Mouse (Mus musculus): ENCODE measurements at regions not wholly inside any gene's neighbourhood (a gene's known extent, or its start where the extent isn't known, plus 50 kb on each side); places are given as distances from the start of the nearest gene placed in this dataset.

DNA sequence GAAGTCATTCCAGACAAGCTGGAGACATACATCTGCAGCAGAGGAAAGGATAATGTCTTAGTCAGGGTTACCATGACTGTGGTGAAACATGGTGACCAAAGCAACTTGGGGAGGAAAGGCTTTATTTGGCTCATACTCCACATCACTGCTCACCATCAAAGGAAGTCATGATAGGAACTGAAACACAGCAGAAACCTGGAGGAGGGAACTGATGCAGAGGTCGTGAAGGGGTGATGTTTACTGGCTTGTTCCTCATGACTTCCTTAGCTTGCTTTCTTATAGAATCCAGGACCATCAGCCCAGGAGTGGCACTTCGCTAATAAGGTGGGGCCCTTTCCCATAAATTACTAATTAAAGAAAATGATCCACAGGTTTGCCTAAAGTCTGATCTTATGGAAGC, 55.1 kb upstream of the Bod1l start:
- TF ChIP-seq CTCF (conservative IDR thresholded peaks at IDR 0.05; ENCODE audit: insufficient read depth, insufficient read length, low read depth, low read length) (no peak), POLR2A (IDR thresholded peaks at IDR 0.05; ENCODE audit: low read depth, low read length) (no peak)
